Mouse (Mus musculus) MEL (cell line): ENCODE data around the gene Ube2i. TPM values are rescaled to one million over a fixed set of nuclear protein-coding genes. Genes with fewer than 3 reads are reported as not detected.

Experiments used
- DNase-seq: peaks from one replicate; pipeline ENCODE4 v3.0.0; 2011; ENCODE audit warnings: low read depth, low spot score
- H3K27ac ChIP-seq: 2 replicates; pipeline ENCODE4 v1.5.1; 2012; ENCODE audit warnings: low read depth, mild to moderate bottlenecking, control low read depth, low read length, moderate library complexity; ENCODE audit not compliant: control insufficient read depth
- H3K27me3 ChIP-seq, 2 experiments: fragments of 150-350 bp in 1 of 2; sonication (generic) in 1 of 2; 2 replicates each; pipeline ENCODE4 v1.6.1; 2012; ENCODE audit warnings: low read length in 2 of 2, mild to moderate bottlenecking in 2 of 2, improper control_type of control experiment in 1 of 2, moderate library complexity in 1 of 2; ENCODE audit not compliant: insufficient read depth in 2 of 2, control insufficient read depth in 1 of 2
- H3K36me3 ChIP-seq, 2 experiments: 2 replicates each; pipeline ENCODE4 v1.6.1; 2012 to 2014; ENCODE audit warnings: low read length in 2 of 2, improper control_type of control experiment in 1 of 2, inconsistent platforms in 1 of 2, mild to moderate bottlenecking in 1 of 2; ENCODE audit not compliant: insufficient read depth in 2 of 2, control insufficient read depth in 1 of 2
- H3K4me1 ChIP-seq, 2 experiments: fragments of 150-350 bp in 1 of 2; sonication (generic) in 1 of 2; 2 replicates each; pipeline ENCODE4 v1.6.1; 2012; ENCODE audit warnings: low read length in 2 of 2, improper control_type of control experiment in 1 of 2, mild to moderate bottlenecking in 1 of 2; ENCODE audit not compliant: insufficient read depth in 2 of 2, control insufficient read depth in 1 of 2
- H3K4me3 ChIP-seq, 2 experiments: fragments of 150-350 bp in 1 of 2; sonication (generic) in 1 of 2; 2 replicates each; pipeline ENCODE4 v1.5.1; 2012; ENCODE audit warnings: low read depth in 2 of 2, low read length in 2 of 2, mild to moderate bottlenecking in 2 of 2, moderate library complexity in 2 of 2, control low read depth in 1 of 2, improper control_type of control experiment in 1 of 2; ENCODE audit not compliant: control insufficient read depth in 1 of 2, insufficient read depth in 1 of 2
- H3K79me2 ChIP-seq: 2 replicates; pipeline ENCODE4 v1.6.1; 2012; ENCODE audit warnings: mild to moderate bottlenecking, low read length, moderate library complexity; ENCODE audit not compliant: control insufficient read depth, poor library complexity, insufficient read depth
- H3K9ac ChIP-seq: 2 replicates; pipeline ENCODE4 v1.6.1; 2012; ENCODE audit warnings: low read depth, mild to moderate bottlenecking, control low read depth, low read length, moderate library complexity; ENCODE audit not compliant: control insufficient read depth, poor library complexity, severe bottlenecking
- H3K9me3 ChIP-seq: fragments of 150-350 bp; sonication (generic); replicated peaks from 2 replicates; pipeline ENCODE4 v1.6.1; 2012; ENCODE audit warnings: mild to moderate bottlenecking, low read length, improper control_type of control experiment, moderate library complexity; ENCODE audit not compliant: insufficient read depth
- CTCF ChIP-seq, 3 experiments: IDR thresholded peaks in 2 of 3; conservative IDR thresholded peaks in 1 of 3; 2 replicates each; pipeline ENCODE4 v1.5.1; 2011 to 2012; ENCODE audit warnings: low read length in 3 of 3, low read depth in 2 of 3, mild to moderate bottlenecking in 2 of 3, improper control_type of control experiment in 1 of 3, inconsistent platforms in 1 of 3, mixed read lengths in 1 of 3, moderate library complexity in 1 of 3; ENCODE audit not compliant: control insufficient read depth in 1 of 3, insufficient read depth in 1 of 3, poor library complexity in 1 of 3, severe bottlenecking in 1 of 3
- E2F4 ChIP-seq: IDR thresholded peaks from 2 replicates; pipeline ENCODE4 v1.6.1; 2011; ENCODE audit warnings: low read depth, low read length, improper control_type of control experiment, borderline replicate concordance
- ELF1 ChIP-seq: IDR thresholded peaks from 2 replicates; pipeline ENCODE4 v1.6.1; 2014; ENCODE audit warnings: low read depth, mild to moderate bottlenecking, inconsistent platforms, low read length, improper control_type of control experiment, moderate library complexity
- JUND ChIP-seq: IDR thresholded peaks from 2 replicates; pipeline ENCODE4 v1.6.1; 2011; ENCODE audit warnings: low read depth, mild to moderate bottlenecking, improper control_type of control experiment, low read length
- KAT2A ChIP-seq: conservative IDR thresholded peaks from 2 replicates; pipeline ENCODE4 v1.6.1; 2012; ENCODE audit warnings: low read depth, low read length, improper control_type of control experiment, inconsistent platforms
- MAFK ChIP-seq: IDR thresholded peaks from 2 replicates; pipeline ENCODE4 v1.6.1; 2011; ENCODE audit warnings: low read depth, mild to moderate bottlenecking, low read length, improper control_type of control experiment, borderline replicate concordance
- MAX ChIP-seq: IDR thresholded peaks from 2 replicates; pipeline ENCODE4 v1.6.1; 2011; ENCODE audit warnings: low read length, improper control_type of control experiment
- MXI1 ChIP-seq: IDR thresholded peaks from 2 replicates; pipeline ENCODE4 v1.6.1; 2011; ENCODE audit warnings: mild to moderate bottlenecking, low read depth, low read length, improper control_type of control experiment
- MYB ChIP-seq: IDR thresholded peaks from 2 replicates; pipeline ENCODE4 v1.6.1; 2011; ENCODE audit warnings: mild to moderate bottlenecking, low read depth, low read length, improper control_type of control experiment
- MYC ChIP-seq: IDR thresholded peaks from 2 replicates; pipeline ENCODE4 v1.6.1; 2011; ENCODE audit warnings: low read depth, mild to moderate bottlenecking, low read length, improper control_type of control experiment, moderate library complexity
- SMC3 ChIP-seq: IDR thresholded peaks from 2 replicates; pipeline ENCODE4 v1.6.1; 2011; ENCODE audit warnings: low read depth, low read length, improper control_type of control experiment
- TBP ChIP-seq: IDR thresholded peaks from 2 replicates; pipeline ENCODE4 v1.8.0; 2011; ENCODE audit warnings: low read depth, low read length, improper control_type of control experiment
- TCF12 ChIP-seq: IDR thresholded peaks from 2 replicates; pipeline ENCODE4 v1.6.1; 2014; ENCODE audit warnings: low read depth, mild to moderate bottlenecking, inconsistent platforms, low read length, improper control_type of control experiment, moderate library complexity
- polyA plus RNA-seq, 2 experiments: library from polyadenylated mRNA; stranded (reverse) in 1 of 2; unstranded in 1 of 2; fragments of >175 nt in 1 of 2; fragments of >200 nt in 1 of 2; gene quantifications; 2 replicates each; pipeline versions ENCODE4 v1.2.1 to v1.2.4; 2012; ENCODE audit warnings: low replicate concordance in 2 of 2, low read depth in 1 of 2; ENCODE audit not compliant: insufficient read length in 2 of 2, insufficient read depth in 1 of 2, missing spikeins in 1 of 2
- total RNA-seq: library from RNA; depleted of rRNA; stranded (reverse); fragments of 300-350 nt; gene quantifications from 2 replicates; pipeline ENCODE4 v1.2.3, GENCODE M21; 2012

Gene Ube2i
- total and polyA plus RNA-seq, 3 experiments, result 464 to 564 TPM; not detected in 1

- TF ChIP-seq SMC3 (peak; percentile 31), KAT2A (no peak), CTCF (IDR thresholded peaks at IDR 0.05 in 2 of 3, conservative IDR thresholded peaks at IDR 0.05 in 1 of 3; ENCODE audit: control insufficient read depth in 1 of 3, insufficient read depth in 1 of 3, low read depth in 2 of 3, low read length in 3 of 3, poor library complexity in 1 of 3, severe bottlenecking in 1 of 3) (peak; percentile 12 to 48 (median 33); a peak in 4 of 6 replicates)
- Histone ChIP-seq H3K27ac (no peak overlapping the region), H3K79me2 (peaks cover 11% of the 10 kb centered on the region), H3K9me3 (no peaks in the 10 kb centered on the region), H3K9ac (no peak overlapping the region), H3K4me3 (no peak overlapping the region), H3K27me3 (no peaks in the 10 kb centered on the region), H3K36me3 (peaks cover 4 to 36% of the 10 kb centered on the region in 2 experiments), H3K4me1 (no peaks in the 10 kb centered on the region)
- DNase-seq, result no peak
Measured at GRCm38 (mm10) chr17:25264453-25264852, 10.0 kb downstream of the Ube2i start.

DNA sequence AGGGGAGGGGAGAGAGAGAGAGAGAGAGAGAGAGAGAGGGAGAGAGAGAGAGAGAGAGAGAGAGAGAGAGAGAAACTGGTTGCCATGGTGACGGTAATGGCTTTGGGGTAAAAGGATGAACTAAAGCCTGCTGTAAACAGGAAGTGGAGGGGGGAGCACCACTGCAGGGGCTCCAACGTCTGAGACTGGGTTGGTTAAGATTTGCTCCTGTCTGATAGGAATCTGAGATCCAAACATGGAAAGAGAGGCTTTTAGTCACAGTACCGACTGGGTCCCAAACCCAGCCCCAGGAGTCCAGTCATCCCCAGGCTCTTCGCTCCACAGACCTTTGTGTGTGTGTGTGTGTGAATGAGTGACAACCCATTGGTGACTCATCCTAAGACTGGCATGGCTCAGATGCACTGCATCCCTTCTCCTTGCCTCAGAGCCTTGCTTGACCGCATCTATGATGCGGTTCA is 16.6 kb downstream of the Ube2i start:
- H3K4me3 ChIP-seq, result no peak overlapping the region
- H3K9ac ChIP-seq, result no peak overlapping the region
- H3K27me3 ChIP-seq, result no peaks in the 10 kb centered on the region
- TF ChIP-seq JUND, result peak; percentile 86; the same call in 1 of the 2 replicates
- TF ChIP-seq ELF1, result no peak
- peak; percentile 65 for DNase-seq
- no peaks in the 10 kb centered on the region for H3K9me3 ChIP-seq
- H3K36me3 ChIP-seq, result peaks cover 0 to 3% of the 10 kb centered on the region in 2 experiments; a peak in 2 of 4 replicates
- H3K27ac ChIP-seq, result no peak overlapping the region
- no peaks in the 10 kb centered on the region for H3K79me2 ChIP-seq
- H3K4me1 ChIP-seq, result peaks cover 0 to 9% of the 10 kb centered on the region in 2 experiments; a peak in 2 of 4 replicates

DNA sequence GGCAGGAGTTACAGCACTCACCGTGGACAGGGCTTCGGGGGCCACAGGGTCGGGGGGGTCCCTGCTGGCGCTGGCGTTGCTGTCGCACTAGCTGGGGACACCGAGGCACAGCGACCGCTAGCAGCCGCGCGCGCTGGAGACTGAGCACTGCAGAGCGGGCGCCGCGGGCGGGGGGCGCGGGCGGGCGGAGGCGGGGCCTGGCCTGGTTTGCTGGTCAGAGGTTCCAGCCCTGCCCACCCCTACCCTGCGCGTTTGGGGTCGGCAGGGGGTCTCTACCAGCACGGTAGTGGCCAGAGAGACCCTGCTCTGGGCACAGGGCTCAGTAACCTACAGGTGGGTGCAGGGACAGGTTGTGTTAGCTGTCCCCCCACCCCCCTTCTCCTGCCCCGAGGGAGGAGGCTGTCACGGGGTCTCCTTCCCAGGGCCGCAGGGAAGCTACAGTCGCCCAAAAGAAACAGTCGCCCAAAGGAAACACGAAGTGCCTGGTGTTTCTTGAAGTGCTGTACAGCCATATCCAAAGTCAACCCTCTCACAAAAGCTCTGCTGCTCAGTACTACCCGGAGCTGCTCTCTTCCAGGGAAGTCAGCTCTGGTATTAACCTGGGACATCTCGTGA is 18.2 kb downstream of the Ube2i start, which contains the start of gene Baiap3:
Gene Baiap3, minus strand, starts transcription at position 225 of the 615 bp plus-strand sequence.
- H3K4me3 ChIP-seq, result no peak within 1 kb of the TSS
- no peaks in the 10 kb centered on the region for H3K9me3 ChIP-seq
- H3K27ac ChIP-seq, result no peak within 1 kb of the TSS
- no peaks in the 10 kb centered on the region for H3K27me3 ChIP-seq
- H3K9ac ChIP-seq, result no peak within 1 kb of the TSS
- TF ChIP-seq MXI1, result no peak
- no peak for TF ChIP-seq MAFK
- TF ChIP-seq JUND, result no peak
- no peak for TF ChIP-seq TBP
- TF ChIP-seq MYC, result no peak
- no peak for TF ChIP-seq E2F4
- TF ChIP-seq MAX, result no peak
- TF ChIP-seq TCF12, result no peak
- no peak for TF ChIP-seq MYB
- peaks cover 0 to 9% of the 10 kb centered on the region in 2 experiments; a peak in 2 of 4 replicates for H3K4me1 ChIP-seq
- no peaks in the 10 kb centered on the region; a peak in 1 of 4 replicates for H3K36me3 ChIP-seq
- no peak for DNase-seq
- H3K79me2 ChIP-seq, result no peaks in the 10 kb centered on the region
